Mouse (Mus musculus): ENCODE data around the gene Gm6034.
"Not testable (repeated sequence)": the region's sequence is repeated elsewhere in the genome, so short reads cannot be mapped to it uniquely, and the experiment has no call there.

The Gm6034 gene

DNA sequence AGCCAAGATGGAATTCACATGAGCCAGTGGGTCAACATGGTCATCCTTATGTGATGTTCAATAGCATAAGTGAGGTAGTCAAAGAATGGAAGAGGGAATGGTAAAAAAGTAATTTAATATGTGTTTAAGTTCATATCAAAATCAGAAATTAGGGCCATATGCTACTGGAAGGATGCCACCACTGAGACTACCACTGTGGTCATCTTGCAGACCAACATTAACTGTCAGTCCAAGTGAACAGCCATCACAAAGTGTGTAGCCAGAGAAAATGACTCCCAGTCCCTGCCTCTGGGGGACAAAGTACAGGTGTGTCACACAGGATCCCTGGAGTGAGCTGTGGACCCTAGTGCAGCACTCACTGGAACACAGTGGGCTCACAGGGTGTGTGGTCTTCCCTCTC is 39.1 kb downstream of the Gm6034 start:
- DNase-seq (ENCODE audit: low read depth, low spot score): not testable (repeated sequence)

DNA sequence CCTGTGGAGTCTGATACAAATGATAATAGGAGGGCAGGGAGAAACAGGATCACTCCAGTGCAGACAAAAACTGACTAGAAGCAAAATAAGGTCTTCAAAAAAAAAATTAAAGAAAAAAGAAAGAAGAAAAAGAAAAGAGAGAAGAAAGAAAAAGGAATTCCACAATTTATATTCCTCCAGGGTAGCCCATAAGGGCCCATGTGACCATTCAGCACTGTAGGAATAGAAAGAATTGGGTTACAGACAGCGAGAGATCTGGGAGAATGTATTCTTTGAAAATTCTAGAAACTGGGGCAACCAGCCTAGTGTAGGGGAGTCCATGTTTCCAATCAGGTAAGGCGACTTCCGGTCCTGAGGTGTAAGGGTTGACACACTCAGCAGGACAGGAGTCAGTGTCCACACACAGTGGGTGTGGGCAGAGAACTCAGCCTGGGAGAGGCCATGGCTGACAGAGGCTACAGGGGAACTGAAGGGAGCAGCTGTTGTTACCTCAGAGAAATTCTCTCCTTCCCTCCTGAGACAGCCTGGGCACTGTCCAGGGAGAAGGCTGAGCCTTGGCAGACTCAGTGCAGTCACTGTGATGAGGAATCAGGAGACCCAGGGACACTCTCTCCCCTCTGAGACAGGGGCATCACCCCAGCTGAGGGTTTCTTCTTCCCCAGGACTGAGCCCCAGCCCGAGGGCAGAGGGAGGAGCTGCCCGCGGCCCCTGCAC is 39.9 kb downstream of the Gm6034 start:
- DNase-seq (ENCODE audit: low read depth, low spot score): not testable (repeated sequence)

DNA sequence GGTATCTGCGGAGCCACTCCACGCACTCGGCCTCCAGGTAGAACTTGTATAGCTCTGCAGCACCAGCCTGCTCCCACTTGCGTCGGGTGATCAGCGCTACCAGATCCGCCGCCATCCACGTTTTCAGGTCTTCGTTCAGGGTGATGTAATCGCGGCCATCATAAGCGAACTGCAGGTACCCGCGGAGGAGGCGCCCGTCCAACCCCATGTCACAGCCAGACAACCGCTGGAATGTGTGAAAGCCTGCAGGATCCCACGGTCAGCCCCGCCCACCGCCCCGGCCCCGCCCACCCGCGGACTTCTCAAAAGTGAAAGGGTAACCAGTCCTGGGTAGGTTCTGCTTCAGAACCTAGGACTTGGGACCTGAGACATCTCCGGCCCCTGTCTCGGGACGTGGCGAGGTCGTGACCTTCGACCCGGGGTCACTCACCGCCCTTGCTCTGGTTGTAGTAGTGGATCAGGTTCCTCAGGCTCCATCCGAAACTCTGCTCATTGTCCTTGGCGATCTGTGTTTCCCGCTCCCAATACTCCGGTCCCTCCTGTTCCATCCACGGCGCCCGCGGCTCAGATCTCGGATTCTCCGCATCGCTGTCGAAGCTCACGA is 40.6 kb downstream of the Gm6034 start:
- DNase-seq (ENCODE audit: low read depth, low spot score): peak; percentile 52

DNA sequence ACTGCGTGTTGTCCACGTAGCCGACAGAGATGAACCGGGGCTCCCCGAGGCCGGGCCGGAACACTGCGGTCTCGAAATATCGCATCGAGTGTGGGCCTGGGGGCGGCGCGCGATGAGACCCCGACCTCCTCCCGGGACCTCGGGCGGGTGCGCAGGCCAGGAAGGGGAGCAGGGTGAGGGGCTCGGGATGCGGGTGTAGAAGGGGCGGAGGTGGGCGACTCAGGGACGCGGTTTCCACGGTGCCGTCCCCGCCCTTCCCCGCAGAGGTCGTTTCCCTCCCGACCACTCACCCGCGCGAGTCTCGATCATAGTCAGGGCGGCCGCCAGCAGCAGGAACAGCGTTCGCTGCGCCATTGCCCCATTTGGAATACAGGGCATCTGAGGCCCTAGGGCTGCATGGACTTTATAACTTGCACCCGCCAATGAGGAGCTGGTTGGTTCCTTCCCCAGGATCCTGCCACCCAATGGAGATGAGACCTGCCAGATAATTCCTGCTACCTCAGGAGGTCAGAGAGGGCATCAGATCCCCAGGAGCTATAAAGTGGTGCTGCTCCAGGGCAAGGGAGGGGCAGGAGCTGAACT is 41.2 kb downstream of the Gm6034 start:
- peak; percentile 11 for DNase-seq (ENCODE audit: low read depth, low spot score)

DNA sequence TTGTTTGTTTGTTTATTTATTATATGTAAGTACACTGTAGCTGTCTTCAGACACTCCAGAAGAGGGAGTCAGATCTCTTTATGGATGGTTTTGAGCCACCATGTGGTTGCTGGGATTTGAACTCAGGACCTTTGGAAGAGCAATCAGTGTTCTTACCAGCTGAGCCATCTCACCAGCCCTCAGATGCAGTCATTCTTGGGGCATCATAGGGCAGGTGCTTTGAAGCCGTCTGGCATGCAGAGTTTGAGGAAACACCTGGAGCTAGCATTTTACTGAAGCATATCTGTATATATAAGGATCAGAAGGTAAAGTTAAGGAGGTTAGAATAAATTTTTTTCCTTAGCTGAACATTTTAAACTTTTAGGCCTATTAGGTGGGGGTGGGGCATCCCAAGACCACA is 43.2 kb downstream of the Gm6034 start:
- not testable (repeated sequence) for DNase-seq (ENCODE audit: low read depth, low spot score)

DNA sequence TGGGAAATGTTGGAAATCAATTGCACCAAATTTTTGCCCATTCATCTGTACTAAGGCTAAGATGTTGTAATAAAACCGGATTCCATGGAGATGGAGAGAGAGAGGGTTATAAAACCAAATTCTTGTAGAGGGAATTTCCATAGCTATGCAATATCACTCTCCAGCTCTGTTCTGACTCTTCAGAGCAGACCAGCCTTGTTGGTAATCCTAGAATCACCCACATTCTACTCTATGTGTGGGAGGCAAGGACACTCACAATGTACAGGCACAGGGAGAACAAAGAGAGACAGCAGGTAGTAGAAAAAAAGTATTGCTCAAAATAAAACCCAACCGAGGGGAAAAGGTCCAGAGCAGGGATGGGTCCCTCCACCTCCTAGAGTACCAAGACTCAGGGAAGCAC is 49.2 kb downstream of the Gm6034 start:
- not testable (repeated sequence) for DNase-seq (ENCODE audit: low read depth, low spot score)

DNA sequence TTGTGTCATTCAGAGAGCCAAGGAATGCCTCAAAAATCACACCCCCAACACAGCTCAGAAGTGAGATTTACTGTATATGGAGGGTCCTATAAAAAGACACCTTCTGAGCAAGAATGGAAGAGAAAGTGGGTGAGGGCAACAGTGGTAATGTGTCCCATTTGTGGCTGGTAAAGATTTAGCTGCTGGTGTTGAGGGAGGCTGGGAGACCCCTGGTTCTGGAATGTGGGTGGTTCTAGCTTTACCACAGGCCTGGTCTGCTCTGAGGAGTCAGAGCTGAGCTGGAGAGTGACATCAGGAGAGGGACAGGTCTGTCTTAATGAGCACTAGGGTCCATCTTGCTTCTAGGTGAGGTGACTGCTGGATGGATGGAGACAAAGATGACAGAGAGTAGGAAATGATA is 49.8 kb downstream of the Gm6034 start:
- DNase-seq (ENCODE audit: low read depth, low spot score): not testable (repeated sequence)

DNA sequence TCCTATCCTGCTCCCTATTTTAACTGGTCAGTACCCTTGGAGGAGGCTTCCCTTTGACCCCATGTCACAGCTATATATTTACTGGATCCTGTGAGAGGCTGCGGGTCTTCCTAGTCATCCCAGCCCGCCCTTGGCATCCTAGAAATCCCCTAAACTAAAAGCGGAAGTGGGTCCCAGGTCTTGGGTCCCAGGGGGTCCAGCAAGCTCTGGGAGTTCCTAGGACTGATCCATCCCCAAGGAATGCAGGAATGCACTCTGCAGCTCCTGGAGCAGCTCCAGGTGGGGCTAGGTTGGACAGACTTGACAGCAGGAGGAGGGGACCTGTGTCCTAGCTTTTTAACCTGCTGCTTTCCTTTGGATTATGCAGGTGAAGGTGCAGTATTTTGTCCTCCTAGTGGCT is 51.2 kb downstream of the Gm6034 start:
- no peak for DNase-seq (ENCODE audit: low read depth, low spot score)

DNA sequence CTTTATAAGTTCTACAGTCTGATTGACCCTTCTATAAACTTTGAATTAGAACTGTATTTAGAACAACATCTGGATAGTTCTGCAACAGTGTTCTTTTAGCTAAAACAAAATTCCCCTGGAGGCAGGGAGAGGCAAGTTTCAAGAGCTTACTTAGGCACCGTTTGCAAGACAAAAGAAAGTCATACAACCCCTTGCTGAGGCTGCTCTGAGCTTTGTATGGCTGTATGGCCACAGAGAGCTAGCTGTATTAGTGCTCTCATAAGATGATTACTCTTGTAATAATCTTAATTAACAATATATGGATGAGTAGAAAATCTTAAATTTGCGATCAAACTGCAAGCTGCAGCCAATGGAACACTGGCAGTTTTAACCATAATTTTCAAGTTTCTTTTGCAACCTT is 56.8 kb downstream of the Gm6034 start:
- DNase-seq (ENCODE audit: low read depth, low spot score): not testable (repeated sequence)

DNA sequence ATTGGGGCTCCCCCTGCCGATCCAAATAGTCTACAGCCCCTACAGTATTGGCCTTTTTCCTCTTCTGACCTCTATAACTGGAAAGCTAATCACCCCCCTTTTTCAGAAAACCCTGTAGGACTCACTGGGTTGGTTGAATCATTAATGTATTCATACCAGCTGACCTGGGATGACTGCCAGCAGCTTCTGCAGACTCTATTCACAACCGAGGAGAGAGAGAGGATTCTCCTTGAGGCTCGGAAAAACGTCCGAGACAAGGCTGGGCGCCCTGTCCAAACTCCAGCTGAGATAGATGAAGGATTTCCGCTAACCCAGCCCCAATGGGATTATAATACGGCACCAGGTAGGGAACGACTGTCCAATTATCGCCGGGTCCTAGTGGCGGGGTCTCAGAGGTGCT is 59.3 kb downstream of the Gm6034 start:
- not testable (repeated sequence) for DNase-seq (ENCODE audit: low read depth, low spot score)

Data from embryo, embryonic 11.5 days (tissue).